Mouse (Mus musculus): ENCODE data around the gene Ssbp3.

Gene Ssbp3

DNA sequence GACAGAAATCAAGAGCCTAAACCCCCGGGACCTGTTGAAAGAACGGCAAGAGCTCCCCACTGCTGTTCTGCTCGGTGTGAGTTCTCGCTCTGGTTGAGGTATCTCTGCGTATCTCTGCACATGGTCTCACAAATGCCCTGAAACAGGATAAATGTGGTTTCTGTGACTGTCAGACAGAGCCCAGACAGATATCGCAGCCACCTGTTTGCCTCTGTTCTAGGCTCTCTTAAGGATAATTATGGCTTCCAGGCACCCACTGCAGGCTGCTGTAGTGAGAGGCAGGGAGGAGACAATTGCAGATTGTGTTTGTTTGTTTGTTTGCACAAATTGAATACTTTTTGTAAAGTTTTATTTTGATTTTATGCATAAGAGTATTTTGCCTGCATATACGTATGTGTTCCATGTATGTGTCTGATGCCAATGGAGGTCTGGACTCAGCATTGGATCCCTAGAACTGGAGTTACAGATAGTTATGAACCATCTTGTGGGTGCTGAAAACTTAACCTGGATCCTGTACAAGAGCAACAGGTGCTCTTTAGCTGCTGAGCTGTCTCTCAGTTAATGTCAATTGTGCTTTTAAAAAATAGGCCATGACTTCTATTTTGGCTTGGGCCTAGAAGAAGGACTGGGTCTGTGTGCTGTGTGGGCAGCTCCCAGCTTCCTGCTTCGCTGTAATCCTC lies 101.0 kb downstream of the Ssbp3 start:
- DNase-seq (ENCODE audit: low spot score in 2 of 2), result no peak

DNA sequence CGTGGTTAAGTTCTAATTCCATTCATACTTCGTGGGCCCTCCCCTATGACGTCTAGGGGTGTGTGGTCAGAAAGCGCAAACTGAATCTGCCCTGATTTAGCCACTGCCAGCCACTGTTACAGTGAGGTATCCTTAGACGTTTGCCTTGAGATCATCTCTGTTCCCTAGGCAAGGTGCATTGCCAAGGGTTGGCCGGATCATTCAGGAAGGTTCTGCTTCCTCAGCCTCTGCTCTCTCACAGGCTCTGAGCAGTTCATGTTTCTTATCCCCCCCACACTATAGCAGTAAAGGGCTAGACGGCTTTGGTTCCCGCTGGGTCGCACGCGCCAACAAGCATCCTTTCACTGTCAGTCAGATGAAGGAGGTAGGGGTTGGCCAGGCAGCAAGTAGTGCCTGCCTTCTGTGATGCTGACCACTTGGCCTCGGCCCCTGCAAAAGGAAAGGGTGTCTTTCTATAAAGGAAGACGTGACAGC lies 101.5 kb downstream of the Ssbp3 start:
- no peak for DNase-seq (ENCODE audit: low spot score in 2 of 2)

DNA sequence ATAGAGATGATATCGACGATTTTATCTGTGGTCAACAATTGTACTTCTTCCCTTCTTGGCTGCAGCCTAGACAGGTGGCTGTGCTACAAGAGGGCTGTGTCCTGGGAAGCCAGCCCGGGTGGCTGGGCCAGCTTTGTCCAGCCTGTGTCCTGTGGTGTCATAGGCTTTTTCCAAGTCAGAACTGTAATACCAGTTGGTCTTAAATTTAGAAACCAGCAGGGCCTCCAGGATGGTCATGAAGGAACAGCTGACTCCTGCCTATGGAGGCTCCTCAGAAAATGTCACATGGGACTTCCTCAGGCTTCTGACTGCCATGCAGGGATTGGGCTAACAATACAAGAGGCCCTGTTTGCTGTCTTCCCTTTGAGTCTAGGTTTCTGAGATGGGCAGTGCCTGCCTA lies 102.1 kb downstream of the Ssbp3 start:
- DNase-seq (ENCODE audit: low spot score in 2 of 2), result no peak

DNA sequence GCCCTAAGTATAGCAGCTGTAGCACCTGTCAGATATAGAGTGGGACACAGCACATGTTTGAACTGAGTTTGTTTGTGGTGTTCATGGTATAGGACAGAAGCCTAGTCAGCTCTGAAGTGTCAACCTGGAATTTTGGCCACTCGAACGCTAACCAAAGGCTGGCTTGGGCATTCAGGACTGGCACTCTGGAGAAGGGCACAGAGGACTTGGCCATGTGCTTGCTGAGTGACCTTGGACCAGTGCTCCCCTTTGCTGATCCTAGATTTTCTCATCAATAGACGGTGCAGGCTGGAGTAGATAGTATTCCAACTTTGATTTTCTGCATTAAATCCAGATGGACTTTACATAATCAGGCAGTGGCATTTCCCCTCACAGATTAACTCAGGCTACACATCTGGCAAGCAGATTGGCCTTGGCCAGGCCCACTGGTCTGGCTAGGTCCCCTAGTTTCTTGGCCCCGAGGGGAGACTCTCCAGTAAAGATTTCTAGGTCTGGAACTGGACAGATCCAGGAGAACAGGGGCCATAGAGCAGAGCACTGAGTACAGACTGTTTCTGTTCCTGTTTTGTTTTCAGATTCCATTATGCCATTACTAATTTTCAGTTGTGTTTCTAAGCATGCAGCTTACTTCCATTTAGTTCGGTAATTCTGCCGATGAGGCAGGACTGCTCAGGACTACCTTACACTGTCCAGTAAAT lies 102.8 kb downstream of the Ssbp3 start:
- peak in 1 of 2 experiments; percentile 57 for DNase-seq (ENCODE audit: low spot score in 2 of 2)

DNA sequence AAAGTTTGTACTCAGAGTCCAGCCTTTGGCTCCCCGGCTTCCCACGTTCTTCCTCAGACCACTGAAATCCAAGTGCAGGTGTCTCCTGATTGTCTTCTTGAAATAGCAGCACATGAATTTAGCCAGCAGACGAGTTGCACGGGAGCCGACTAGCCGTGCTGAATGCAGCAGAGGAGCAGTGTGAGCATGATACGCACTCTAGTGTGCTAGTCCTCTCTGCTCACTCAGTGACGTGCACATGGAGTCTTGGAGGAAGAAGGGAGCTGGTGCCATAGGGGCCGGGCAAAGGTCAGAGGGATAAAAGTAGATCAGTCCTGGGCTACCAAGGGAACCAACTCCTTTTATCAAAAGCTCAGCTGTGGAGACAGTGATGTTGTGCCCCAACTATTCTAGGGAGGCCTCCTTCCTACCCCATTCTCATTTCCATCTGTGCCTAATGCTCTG lies 103.3 kb downstream of the Ssbp3 start:
- DNase-seq (ENCODE audit: low spot score in 2 of 2), result no peak

DNA sequence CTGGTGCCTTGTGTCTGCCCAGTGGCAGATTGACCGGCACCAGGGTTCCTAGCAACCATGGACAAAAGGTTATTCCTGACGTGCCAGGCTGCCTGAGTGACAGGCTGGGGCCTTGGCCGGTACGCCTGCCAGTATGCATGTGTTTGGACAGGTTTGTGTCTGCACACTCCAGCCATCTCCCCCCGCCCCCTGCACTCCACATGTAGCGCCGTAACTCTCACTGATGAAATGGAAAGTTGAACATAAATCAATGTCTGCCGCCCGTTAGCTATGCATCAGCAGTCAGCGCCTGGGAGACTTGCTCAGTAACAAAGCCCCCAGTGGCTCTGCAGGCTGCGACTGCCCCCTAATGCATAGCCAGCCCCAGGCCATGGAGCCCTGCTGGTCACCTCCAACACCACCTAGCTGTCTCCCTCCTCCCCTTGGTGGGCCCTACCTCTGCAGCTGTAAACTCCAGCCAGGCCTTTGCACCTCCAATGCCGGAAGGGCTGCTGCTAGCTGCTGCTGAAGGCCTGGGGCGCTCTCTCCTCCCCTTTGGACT lies 105.5 kb downstream of the Ssbp3 start:
- DNase-seq (ENCODE audit: low spot score in 2 of 2), result peak in 1 of 2 experiments; percentile 24

DNA sequence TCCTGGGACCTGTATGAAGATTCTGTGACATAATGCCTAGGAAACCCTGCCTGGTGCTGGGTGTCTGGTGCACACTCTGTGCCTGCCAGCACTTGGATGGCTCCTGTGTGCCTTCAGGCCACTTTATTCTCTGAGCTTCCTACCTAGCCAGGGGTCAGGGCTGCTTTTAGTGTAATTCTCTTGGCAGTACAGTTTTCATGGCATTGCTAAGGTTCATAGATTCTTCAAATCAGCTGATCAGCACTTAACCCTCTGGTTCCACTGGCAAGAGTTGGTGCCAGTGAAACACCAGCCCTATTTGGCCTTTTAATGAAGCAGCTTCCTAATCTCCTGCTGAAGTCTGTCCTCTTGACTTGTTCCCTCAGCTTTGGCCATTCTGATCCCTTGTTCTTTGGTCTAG lies 106.8 kb downstream of the Ssbp3 start:
- DNase-seq (ENCODE audit: low spot score in 2 of 2), result no peak

DNA sequence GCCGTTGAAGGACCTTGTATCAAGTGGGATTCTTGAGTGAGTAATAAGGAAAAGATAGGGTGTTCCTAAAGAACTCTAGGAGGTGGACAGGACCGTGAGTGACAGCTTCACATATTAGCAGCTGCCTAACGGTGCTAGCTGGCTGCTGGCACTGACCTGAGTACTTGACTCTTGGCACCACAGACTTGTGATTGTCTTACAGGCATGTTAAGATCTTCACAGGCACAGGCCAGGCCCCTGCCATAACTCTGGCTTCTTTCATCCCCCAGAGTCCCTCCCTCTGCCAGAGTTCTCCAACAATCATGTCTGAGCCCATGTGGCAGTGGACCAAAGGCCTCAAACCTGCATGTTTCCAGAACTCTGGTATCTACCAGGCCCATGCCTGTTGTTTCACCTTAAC lies 108.0 kb downstream of the Ssbp3 start:
- no peak for DNase-seq (ENCODE audit: low spot score in 2 of 2)

DNA sequence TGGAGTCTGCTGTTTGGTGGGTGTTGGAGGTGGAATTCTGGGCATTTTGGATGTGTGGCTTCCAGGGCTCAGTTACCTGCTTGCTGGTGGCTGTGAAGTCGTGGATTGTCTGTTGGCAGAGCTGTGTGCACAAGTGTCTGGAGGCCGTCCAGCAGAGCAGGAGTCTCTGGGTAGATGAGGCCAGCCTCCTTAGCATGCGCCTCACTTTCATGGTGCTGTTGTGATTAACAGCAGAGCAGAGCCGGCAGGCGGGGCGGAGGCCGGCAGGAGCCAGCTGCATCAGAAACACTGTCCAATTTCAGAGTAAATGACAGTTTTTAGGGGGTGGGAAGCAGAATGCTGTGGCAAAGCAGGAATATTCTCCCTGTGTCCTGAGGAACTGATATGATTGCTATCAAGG lies 108.5 kb downstream of the Ssbp3 start:
- peak in 1 of 2 experiments; percentile 40 for DNase-seq (ENCODE audit: low spot score in 2 of 2)

DNA sequence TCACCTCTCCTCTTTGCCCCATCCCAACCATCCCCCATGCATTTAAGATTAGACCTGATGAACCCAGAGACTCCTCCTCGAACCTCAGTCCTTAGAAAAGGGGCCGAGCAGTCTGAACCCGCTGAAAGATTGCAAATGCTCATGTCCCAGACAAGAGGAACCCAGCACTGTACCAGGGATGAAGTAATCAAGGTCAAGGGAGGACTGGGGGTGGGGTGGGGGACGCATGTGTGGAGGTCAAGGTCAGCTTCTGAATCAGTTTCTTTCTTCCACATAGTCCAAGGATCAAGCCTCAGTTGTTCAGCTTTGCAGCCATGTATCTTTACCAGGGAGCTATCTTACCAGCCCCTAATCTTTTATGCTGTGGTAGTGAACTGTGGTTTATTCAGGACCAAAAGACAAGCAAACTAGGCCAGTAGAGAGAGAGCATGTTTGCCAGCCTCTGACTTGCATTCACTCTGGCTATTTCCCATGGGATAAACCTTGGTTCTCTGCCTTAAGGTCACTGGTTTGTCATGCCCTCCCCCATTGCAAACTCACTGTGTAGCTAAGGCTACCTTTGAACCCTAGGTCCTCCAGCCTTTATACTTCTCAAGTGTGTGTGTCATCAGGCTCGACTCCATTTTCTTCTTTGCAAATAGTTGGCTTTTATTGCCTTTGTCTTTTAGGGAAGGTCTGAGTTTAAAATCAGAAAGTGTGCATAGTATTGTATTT lies 109.9 kb downstream of the Ssbp3 start:
- no peak for DNase-seq (ENCODE audit: low spot score in 2 of 2)

DNA sequence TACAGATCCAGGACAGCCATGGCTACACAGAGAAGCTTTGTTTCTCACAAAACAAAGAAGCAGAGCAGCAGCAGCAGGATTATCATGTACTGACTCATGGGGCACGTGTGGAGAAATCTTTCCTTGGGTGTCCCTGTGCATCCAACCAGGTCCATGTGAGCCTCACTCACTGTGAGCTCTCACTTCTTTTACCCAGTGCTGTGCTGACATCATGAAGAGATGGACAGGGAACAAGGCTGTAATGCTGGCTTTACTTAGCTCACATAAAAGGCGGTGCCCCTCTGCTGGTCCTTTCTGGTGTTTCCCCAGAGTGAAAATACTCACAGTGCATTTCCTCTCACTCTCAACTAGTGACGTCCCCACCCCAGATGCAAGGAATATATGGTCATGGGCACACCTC lies 111.0 kb downstream of the Ssbp3 start:
- DNase-seq (ENCODE audit: low spot score in 2 of 2), result no peak

DNA sequence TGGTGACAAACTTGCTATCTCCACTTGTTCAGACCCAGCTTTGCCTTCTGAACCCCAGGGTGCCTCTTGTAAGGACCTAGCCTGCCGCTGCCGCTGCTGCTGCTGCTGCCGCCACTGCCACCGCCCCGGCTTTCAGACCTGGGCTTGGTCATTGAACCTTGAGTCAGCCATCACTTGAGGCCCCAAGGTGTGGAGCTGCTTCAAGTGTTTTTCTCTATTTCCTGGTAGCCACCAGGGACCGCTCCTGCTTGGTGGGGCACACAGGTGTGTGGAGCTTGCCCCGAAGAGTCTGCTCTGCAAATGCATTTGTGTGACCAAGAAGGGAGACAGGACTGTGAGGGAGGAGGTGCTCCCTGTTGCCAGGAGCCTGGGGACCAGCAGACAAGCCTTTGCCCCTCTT lies 114.4 kb downstream of the Ssbp3 start:
- DNase-seq (ENCODE audit: low spot score in 2 of 2), result no peak

DNA sequence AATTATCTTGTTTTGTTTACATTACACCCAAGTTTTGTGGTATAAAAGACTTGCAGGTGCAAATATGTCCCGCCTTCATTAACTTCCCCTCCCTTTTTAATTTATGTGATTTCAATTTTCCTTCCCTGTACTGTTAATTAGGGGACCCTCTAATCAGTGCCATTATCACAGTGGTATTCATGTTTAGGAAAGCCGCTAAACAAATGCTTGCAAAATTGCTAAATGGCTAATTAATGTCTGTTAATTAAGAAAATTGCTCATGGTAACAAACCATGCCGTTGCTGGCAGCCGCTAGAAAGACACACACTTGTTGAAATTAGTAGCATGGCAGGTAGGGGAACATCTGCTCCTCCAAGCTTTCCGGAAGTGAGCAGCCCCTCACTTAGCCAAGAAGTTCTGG lies 114.9 kb downstream of the Ssbp3 start:
- DNase-seq (ENCODE audit: low spot score in 2 of 2), result no peak

DNA sequence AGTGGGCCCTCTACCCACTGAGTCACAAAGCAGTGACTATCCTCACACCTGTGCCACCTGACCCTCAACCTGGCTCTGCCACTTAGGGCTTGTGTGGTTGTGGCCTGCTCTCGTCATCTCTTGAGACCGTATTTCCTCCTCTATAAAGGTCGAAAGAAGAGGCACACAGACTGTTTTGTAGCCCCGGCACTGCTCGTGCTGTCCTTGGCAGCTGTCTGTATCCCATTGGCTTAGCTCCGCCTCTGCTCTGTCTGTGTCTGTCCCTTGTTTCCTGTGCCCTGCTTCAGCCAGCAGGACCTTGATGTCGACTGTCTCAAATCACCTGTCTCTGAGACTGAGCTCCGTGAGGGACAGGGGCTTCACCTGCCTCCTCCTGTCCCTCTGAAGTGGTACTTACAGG lies 116.0 kb downstream of the Ssbp3 start:
- no peak for DNase-seq (ENCODE audit: low spot score in 2 of 2)

DNA sequence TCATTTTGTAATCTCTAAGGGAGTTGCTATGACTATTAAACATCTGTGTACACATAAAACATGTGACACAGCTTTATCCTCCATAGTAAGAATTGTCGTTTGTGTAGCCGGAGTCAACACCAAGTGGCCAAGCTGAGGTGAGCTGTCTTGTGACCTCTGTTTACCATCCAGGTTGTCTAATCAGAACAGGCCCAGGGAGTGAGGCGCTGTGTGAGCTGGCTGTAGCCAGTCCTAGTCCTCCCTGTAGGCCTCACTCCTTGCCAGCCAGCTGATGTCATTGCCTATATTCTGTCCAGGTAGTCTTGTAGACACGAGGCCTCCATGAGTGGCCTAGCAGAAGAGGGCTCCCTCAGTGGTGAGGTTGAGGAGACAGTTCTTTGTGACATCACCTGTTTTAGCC lies 125.2 kb downstream of the Ssbp3 start:
- no peak for DNase-seq (ENCODE audit: low spot score in 2 of 2)

DNA sequence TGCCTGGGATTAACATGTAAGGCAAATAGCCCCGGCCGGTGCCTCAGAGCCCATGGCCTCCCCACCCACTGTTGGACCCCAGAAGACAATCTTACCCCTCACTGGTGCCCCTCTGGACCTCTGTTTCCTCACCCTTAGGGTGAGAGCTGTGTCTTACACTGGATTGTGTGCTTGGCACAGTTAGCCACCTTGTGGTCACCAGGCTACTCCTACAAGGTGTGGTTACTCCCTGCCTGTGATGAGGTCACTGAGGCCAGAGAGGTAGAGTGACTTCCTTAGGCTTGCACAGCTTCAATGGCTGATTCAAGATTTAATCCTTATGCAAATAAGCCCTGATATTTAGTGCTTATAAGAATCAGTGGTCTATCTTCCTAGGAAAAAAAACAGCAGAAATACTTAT lies 126.5 kb downstream of the Ssbp3 start:
- no peak for DNase-seq (ENCODE audit: low spot score in 2 of 2)

DNA sequence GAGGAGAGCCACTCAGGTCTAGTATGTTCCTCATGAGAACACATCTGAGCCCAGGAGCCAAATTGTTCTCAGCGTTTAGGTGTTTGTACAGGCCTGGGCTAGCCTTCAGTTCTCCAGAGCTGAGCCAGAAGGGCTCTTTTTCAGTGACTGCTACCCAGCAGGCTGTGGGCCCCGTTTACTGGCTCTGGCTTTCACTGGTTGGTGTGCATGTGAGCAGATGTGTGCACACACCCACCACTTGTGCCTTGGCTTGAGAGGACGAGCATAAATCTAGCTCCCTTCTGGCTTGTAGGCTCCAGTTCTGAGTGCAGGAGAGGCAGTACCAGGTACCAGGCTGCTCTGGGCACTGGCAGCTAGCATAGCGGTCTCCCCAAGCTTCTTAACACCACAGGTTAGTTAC lies 127.8 kb downstream of the Ssbp3 start:
- DNase-seq (ENCODE audit: low spot score in 2 of 2), result no peak

DNA sequence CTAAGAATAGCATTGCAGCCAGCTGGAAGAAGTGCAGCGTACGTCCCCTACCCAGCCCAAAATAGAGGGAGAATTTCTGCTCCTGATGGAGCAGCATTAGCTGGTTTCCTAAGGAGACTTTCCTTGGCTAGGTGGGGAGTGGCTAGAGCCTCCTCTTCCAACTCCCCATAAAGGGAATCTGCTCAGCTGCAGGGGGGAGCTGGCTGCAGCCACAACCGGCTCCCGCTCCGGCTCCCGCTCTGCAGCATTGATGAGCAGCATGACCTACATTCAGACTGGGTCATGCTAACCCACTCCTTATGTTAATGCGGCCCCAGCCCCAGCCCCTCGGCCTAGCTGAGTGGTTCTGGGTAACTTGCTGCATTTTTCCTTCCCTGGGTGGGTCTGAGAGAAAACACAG lies 128.8 kb downstream of the Ssbp3 start:
- no peak for DNase-seq (ENCODE audit: low spot score in 2 of 2)

DNA sequence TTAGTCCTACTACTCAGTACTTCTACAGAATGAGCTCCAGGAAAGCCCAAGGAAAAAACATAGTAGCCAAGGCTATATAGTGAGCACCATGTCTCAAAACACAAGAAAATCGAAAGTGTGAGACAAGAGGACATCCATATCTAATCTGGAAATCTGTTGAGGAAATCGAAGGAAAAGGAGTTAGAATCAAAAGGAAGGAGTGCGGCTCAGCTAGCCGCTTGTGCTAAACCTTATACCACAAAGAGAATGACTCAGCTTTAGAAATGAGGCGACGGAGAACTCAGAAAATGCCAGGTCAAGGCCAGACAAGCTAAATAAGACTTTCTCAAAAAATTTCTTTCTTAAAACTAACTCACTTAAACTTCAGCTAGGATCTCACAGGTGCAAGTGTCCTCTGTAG lies 131.8 kb downstream of the Ssbp3 start:
- no peak for DNase-seq (ENCODE audit: low spot score in 2 of 2)

DNA sequence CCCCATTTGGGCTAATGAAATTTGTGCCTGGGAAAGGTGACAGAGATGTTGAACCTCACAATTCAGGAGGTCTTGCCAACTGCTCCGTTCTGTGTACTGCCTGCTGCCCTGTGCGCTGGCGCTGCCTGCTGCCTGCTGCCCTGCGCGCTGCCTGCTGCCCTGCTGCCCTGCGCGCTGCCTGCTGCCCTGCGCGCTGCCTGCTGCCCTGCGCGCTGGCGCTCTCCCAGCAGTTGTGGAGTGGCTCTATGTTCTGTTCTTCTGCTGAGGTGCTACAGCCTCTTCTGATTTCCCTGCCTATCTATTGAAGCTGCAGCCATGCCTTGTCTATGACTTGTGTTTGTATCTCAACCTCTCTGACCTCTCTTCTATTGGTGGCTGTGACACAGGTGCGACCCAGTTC lies 134.7 kb downstream of the Ssbp3 start:
- no peak for DNase-seq (ENCODE audit: low spot score in 2 of 2)

DNA sequence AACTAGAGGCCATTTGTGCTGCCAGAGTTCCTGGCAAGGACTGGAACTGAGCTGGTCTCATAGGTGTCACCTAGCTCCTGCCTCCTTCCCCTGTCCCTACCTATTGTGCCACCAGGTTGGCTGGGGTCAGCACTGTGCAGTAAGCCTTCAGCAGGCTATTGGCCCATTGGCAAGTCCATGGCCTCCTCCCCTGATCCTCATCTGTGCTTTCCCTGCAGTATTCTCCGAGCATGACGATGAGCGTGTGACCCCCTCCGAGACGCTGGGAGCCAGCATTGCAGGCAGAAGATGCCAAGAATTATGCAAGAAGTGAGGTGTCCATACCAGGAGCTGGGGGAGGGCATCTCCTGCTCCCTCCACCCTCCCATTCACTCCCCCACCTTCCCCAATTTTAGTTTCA lies 137.3 kb downstream of the Ssbp3 start:
- DNase-seq (ENCODE audit: low spot score in 2 of 2), result peak in 1 of 2 experiments; percentile 24

DNA sequence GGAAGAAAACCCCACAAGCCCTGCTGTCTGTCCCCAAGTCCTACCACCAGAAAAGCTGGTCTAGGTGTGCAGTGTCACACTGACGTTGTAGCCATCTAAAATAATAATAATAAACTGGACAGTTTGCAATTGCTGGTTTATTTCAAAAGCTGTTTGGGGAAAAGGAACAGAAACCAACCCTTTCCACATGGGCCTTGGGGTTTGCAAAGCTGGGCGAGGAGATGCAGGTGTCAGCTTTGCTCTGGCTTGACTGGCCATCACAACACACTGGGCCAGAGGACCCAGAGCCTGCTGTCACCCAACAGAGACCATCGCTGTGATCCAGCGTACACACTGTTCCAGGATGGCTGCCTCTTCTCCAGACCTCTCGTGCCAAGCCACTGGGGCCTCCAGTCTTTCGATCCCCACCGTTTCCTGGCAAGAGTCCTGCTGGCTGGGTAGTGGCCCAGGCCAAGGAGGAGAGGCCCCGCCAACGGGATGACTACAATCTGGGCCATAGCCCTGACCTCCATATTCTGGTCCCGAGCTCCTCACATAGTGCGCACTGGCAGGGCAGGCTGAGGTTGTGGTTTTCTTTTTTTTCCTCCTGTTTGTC lies 138.2 kb downstream of the Ssbp3 start:
- DNase-seq (ENCODE audit: low spot score in 2 of 2), result peak; percentile 7 to 66
